Mouse (Mus musculus) spleen, adult 18-20 months (tissue): Measurements from ENCODE around the gene Nrd1.

ENCODE experiments used
- DNase-seq, 2 experiments: peaks; one replicate each; pipeline ENCODE4 v3.0.0; 2022; ENCODE audit warnings: mixed read lengths in 2 of 2

Gene Nrd1

GRCm38 (mm10) chr4:108999999-109000950, at the start of gene Nrd1:
Nrd1 (plus strand) TSS chr4:109000655.
- peak; percentile 96 to 98 for DNase-seq

- DNase-seq: no peak
Observed at GRCm38 (mm10) chr4:108951663-108952062, 48.8 kb upstream of the Nrd1 start.

GRCm38 (mm10) chr4:108959696-108960095, 40.8 kb upstream of the Nrd1 start:
- no peak for DNase-seq

GRCm38 (mm10) chr4:108960619-108961460, 39.6 kb upstream of the Nrd1 start:
- no peak for DNase-seq

GRCm38 (mm10) chr4:108963017-108963416, 37.4 kb upstream of the Nrd1 start:
- DNase-seq: no peak

GRCm38 (mm10) chr4:108969517-108969916, 30.9 kb upstream of the Nrd1 start:
- no peak for DNase-seq

GRCm38 (mm10) chr4:108971054-108971453, 29.4 kb upstream of the Nrd1 start:
- no peak for DNase-seq

- DNase-seq: peak in 1 of 2 experiments; percentile 16
Observed at GRCm38 (mm10) chr4:108976458-108977071, 23.9 kb upstream of the Nrd1 start.

GRCm38 (mm10) chr4:108986833-108987472, 13.5 kb upstream of the Nrd1 start:
- no peak for DNase-seq

GRCm38 (mm10) chr4:108987473-108987842, 13.0 kb upstream of the Nrd1 start:
- no peak for DNase-seq

- DNase-seq: no peak
Observed at GRCm38 (mm10) chr4:108989430-108989829, 11.0 kb upstream of the Nrd1 start.

GRCm38 (mm10) chr4:108990032-108990431, 10.4 kb upstream of the Nrd1 start:
- no peak for DNase-seq

GRCm38 (mm10) chr4:108990571-108990970, 9.9 kb upstream of the Nrd1 start:
- DNase-seq: no peak

GRCm38 (mm10) chr4:108991811-108992210, 8.6 kb upstream of the Nrd1 start:
- no peak for DNase-seq

- DNase-seq: no peak
Observed at GRCm38 (mm10) chr4:108992978-108993377, 7.5 kb upstream of the Nrd1 start.

- DNase-seq: no peak
Observed at GRCm38 (mm10) chr4:109000961-109001360, 506 bp downstream of the Nrd1 start.

- DNase-seq: no peak
Observed at GRCm38 (mm10) chr4:109008046-109008445, 7.6 kb downstream of the Nrd1 start.

- no peak for DNase-seq
Observed at GRCm38 (mm10) chr4:109014091-109014490, 13.6 kb downstream of the Nrd1 start.

- no peak for DNase-seq
Observed at GRCm38 (mm10) chr4:109017441-109017840, 17.0 kb downstream of the Nrd1 start.

- DNase-seq: no peak
Observed at GRCm38 (mm10) chr4:109019301-109019700, 18.8 kb downstream of the Nrd1 start.

- no peak for DNase-seq
Observed at GRCm38 (mm10) chr4:109021976-109022375, 21.5 kb downstream of the Nrd1 start.

GRCm38 (mm10) chr4:109025061-109025460, 24.6 kb downstream of the Nrd1 start:
- DNase-seq: no peak

GRCm38 (mm10) chr4:109026543-109026942, 26.1 kb downstream of the Nrd1 start:
- no peak for DNase-seq
